In genomic region chr17:24669545-24670245, GRCm38 (mm10) we compare ENCODE assay signal across 7 mouse cellular contexts. TPM values are rescaled to one million over a fixed set of nuclear protein-coding genes. Genes with fewer than 3 reads are reported as not detected.
DNase-seq lines count a peak whose midpoint lies in the region; ATAC-seq lines count a peak whose summit lies in the region.

TSS of gene Zfp598 (plus strand) at chr17:24669687.

- peak; percentile 90 for ATAC-seq in granulocyte monocyte progenitor cell, adult 5-6 weeks (replicated peaks; ENCODE audit: poor library complexity, severe bottlenecking)
- peak; percentile 99 for ATAC-seq in midbrain, embryonic 13.5 days

- H3K4me1 ChIP-seq in embryonic facial prominence, embryonic 10.5 days, result peaks cover 49% of the 10 kb centered on the region
- H3K4me1 ChIP-seq in limb, embryonic 10.5 days, result peaks cover 56% of the 10 kb centered on the region
- peaks cover 32% of the 10 kb centered on the region for H3K4me1 ChIP-seq in midbrain, embryonic 13.5 days (replicated peaks)

- peak within 1 kb of the TSS; percentile 98 for H3K9ac ChIP-seq in midbrain, embryonic 13.5 days (replicated peaks)

- 0 out of 2 replicates have a peak, but pooled peaks cover 14% of the 10 kb centered on the region for H3K36me3 ChIP-seq in embryonic facial prominence, embryonic 10.5 days (replicated peaks)
- peaks cover 16% of the 10 kb centered on the region for H3K36me3 ChIP-seq in limb, embryonic 10.5 days
- no peaks in the 10 kb centered on the region for H3K36me3 ChIP-seq in midbrain, embryonic 13.5 days

- no peaks in the 10 kb centered on the region for H3K9me3 ChIP-seq in embryonic facial prominence, embryonic 10.5 days
- H3K9me3 ChIP-seq in limb, embryonic 10.5 days (replicated peaks), result no peaks in the 10 kb centered on the region
- no peaks in the 10 kb centered on the region for H3K9me3 ChIP-seq in midbrain, embryonic 13.5 days

- peak within 1 kb of the TSS; percentile 81 for H3K4me3 ChIP-seq in embryonic facial prominence, embryonic 10.5 days
- peak within 1 kb of the TSS; percentile 99 for H3K4me3 ChIP-seq in limb, embryonic 10.5 days
- H3K4me3 ChIP-seq in midbrain, embryonic 13.5 days (replicated peaks), result peak within 1 kb of the TSS; percentile 96

- H3K27ac ChIP-seq in embryonic facial prominence, embryonic 10.5 days (replicated peaks), result peak within 1 kb of the TSS; percentile 90
- H3K27ac ChIP-seq in limb, embryonic 10.5 days, result peak within 1 kb of the TSS; percentile 95
- H3K27ac ChIP-seq in midbrain, embryonic 13.5 days, result peak within 1 kb of the TSS; percentile 84

- peak; percentile 98 for DNase-seq in adrenal gland, postnatal 10 days
- DNase-seq in embryonic facial prominence, embryonic 10.5 days (ENCODE audit: low spot score), result peak; percentile 96
- DNase-seq in kidney, adult 11 months, result peak; percentile 92
- DNase-seq in limb, embryonic 10.5 days (ENCODE audit: low spot score), result peak; percentile 98
- DNase-seq in spleen, adult 12 weeks (ENCODE audit: low spot score), result peak; percentile 92

- peak within 1 kb of the TSS; percentile 82 for H3K4me2 ChIP-seq in midbrain, embryonic 13.5 days (replicated peaks)

- WGBS in embryonic facial prominence, embryonic 10.5 days, result under 1% methylated on average over 80 of the region's 80 CpGs
- under 1% methylated on average over 80 of the region's 80 CpGs for WGBS in limb, embryonic 10.5 days
- under 1% methylated on average over 66 of the region's 80 CpGs for WGBS in midbrain, embryonic 13.5 days

- H3K27me3 ChIP-seq in embryonic facial prominence, embryonic 10.5 days (replicated peaks; ENCODE audit: low read depth, poor library complexity, severe bottlenecking), result no peaks in the 10 kb centered on the region
- H3K27me3 ChIP-seq in limb, embryonic 10.5 days (ENCODE audit: low read depth, poor library complexity, severe bottlenecking), result no peaks in the 10 kb centered on the region
- no peaks in the 10 kb centered on the region for H3K27me3 ChIP-seq in midbrain, embryonic 13.5 days

RNA-seq across cellular contexts. Expression of gene Zfp598, which starts in this region (rescaled TPM):
- 10 to 100 TPM; 38.9 to 42.2 TPM for total RNA-seq in adrenal gland, postnatal 10 days (2021)
- 29.0 and 30.4 TPM in 2 replicates for polyA plus RNA-seq in embryonic facial prominence, embryonic 10.5 days (2016; fragmentation: Nextera tagmentation; extraction: Ambion mirVana)
- 18.2 and 40.4 TPM in 2 replicates for total RNA-seq in granulocyte monocyte progenitor cell, adult 5-6 weeks (2014; fragmentation: Nextera tagmentation)
- total RNA-seq in granulocyte monocyte progenitor cell, adult 5-6 weeks (2017), result 16.1 and 17.8 TPM in 2 replicates
- 34.5 and 36.7 TPM in 2 replicates for polyA plus RNA-seq in limb, embryonic 10.5 days (2016; fragmentation: Nextera tagmentation; extraction: Ambion mirVana)
- 15.0 and 18.6 TPM in 2 replicates for polyA plus RNA-seq in midbrain, embryonic 13.5 days (2015; fragmentation: Nextera tagmentation; extraction: Ambion mirVana)

Comparison
In these comparisons a context has a peak if more than half of its experiments do, and no peak if none do; other contexts are left out.
1. Peak in every context shown above with its lines: DNase-seq, ATAC-seq, H3K4me3 ChIP-seq and H3K27ac ChIP-seq.